Mouse (Mus musculus): ENCODE measurements around the gene Cdk14.

Gene Cdk14

GRCm38 (mm10) chr5:5419992-5420455 lies at the start of gene Cdk14:
TSS of gene Cdk14 (minus strand) at chr5:5420312.
- DNase-seq (ENCODE audit: inconsistent ontology term) = peak; percentile 30

- DNase-seq (ENCODE audit: inconsistent ontology term) = no peak
Observed at GRCm38 (mm10) chr5:5465256-5465655, 45.1 kb upstream of the Cdk14 start.

GRCm38 (mm10) chr5:5431746-5432438 lies 11.8 kb upstream of the Cdk14 start:
- peak; percentile 26 for DNase-seq (ENCODE audit: inconsistent ontology term)

- DNase-seq (ENCODE audit: inconsistent ontology term) = peak; percentile 5
Observed at GRCm38 (mm10) chr5:5423723-5424171, 3.6 kb upstream of the Cdk14 start.

GRCm38 (mm10) chr5:5423081-5423480 lies 3.0 kb upstream of the Cdk14 start:
- DNase-seq (ENCODE audit: inconsistent ontology term) = no peak

GRCm38 (mm10) chr5:5421439-5421838 lies 1.3 kb upstream of the Cdk14 start:
- DNase-seq (ENCODE audit: inconsistent ontology term) = no peak

- DNase-seq (ENCODE audit: inconsistent ontology term) = peak; percentile 83
Observed at GRCm38 (mm10) chr5:5419253-5419652, 859 bp downstream of the Cdk14 start.

GRCm38 (mm10) chr5:5414835-5415234 lies 5.3 kb downstream of the Cdk14 start:
- DNase-seq (ENCODE audit: inconsistent ontology term) = no peak

GRCm38 (mm10) chr5:5411886-5412285 lies 8.2 kb downstream of the Cdk14 start:
- DNase-seq (ENCODE audit: inconsistent ontology term) = no peak

GRCm38 (mm10) chr5:5401986-5402385 lies 18.1 kb downstream of the Cdk14 start:
- no peak for DNase-seq (ENCODE audit: inconsistent ontology term)

GRCm38 (mm10) chr5:5392786-5393185 lies 27.3 kb downstream of the Cdk14 start:
- peak; percentile 25 for DNase-seq (ENCODE audit: inconsistent ontology term)

GRCm38 (mm10) chr5:5380731-5381718 lies 39.1 kb downstream of the Cdk14 start:
- peak; percentile 49 for DNase-seq (ENCODE audit: inconsistent ontology term)

GRCm38 (mm10) chr5:5379870-5380730 lies 40.0 kb downstream of the Cdk14 start:
- peak; percentile 82 for DNase-seq (ENCODE audit: inconsistent ontology term)

- peak; percentile 32 for DNase-seq (ENCODE audit: inconsistent ontology term)
Observed at GRCm38 (mm10) chr5:5379501-5379869, 40.6 kb downstream of the Cdk14 start.

- DNase-seq (ENCODE audit: inconsistent ontology term) = no peak
Observed at GRCm38 (mm10) chr5:5374393-5374792, 45.7 kb downstream of the Cdk14 start.

- DNase-seq (ENCODE audit: inconsistent ontology term) = no peak
Observed at GRCm38 (mm10) chr5:5373541-5373940, 46.6 kb downstream of the Cdk14 start.

- peak; percentile 22 for DNase-seq (ENCODE audit: inconsistent ontology term)
Observed at GRCm38 (mm10) chr5:5372936-5373335, 47.2 kb downstream of the Cdk14 start.

- peak; percentile 49 for DNase-seq (ENCODE audit: inconsistent ontology term)
Observed at GRCm38 (mm10) chr5:5372354-5372753, 47.8 kb downstream of the Cdk14 start.

- no peak for DNase-seq (ENCODE audit: inconsistent ontology term)
Observed at GRCm38 (mm10) chr5:5370322-5371082, 49.6 kb downstream of the Cdk14 start.

- DNase-seq (ENCODE audit: inconsistent ontology term) = no peak
Observed at GRCm38 (mm10) chr5:5368389-5369164, 51.5 kb downstream of the Cdk14 start.
